7 mouse cellular contexts compared by ENCODE assay signal in the genomic region with DNA sequence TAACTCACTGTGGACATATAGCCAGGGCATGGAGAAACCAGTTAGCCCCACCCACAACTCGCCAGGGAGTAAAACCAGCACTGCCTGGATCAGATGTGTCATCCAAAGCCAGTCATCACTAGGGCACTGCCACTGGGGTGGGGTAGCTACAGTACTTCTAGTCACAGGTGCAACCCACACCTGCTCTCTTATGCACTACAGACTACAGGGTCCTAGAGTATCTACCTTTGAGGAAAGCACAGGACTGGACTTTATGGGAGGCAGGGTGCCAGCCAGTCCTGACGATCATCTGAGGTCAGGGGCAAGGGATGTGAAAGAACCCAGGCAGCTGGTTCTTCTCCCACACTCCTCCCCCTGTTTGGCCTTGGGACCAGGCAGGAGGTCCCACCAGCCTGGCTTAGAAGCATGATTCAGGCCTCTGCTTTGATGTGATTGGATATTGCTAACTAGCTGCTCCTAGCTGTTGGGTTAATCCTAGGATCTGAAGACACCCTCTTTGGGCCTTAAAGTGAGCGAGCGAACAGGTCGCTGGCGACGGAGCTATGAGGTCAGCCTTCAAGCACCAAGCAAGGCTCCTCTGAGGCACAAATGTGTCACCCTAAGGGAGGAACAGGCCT. TPM values are rescaled to one million over a fixed set of nuclear protein-coding genes. Genes with fewer than 3 reads are reported as not detected.
A peak's percentile ranks its signal among the peaks of the same experiment; 100 is the strongest.
DNase-seq lines count a peak whose midpoint lies in the region; ATAC-seq lines count a peak whose summit lies in the region.

No protein-coding gene starts in this region.

- peak overlapping the region; percentile 26; the same call in 1 of the 2 replicates for H3K9ac ChIP-seq in midbrain, embryonic 15.5 days

- ATAC-seq in erythroblast, adult 5-6 weeks (replicated peaks; ENCODE audit: low FRiP score, poor library complexity, severe bottlenecking), result peak; percentile 67
- ATAC-seq in midbrain, embryonic 15.5 days (replicated peaks), result no peak
- no peak for ATAC-seq in cerebellum, adult (ENCODE audit: insufficient number of reproducible peaks, low FRiP score, low TSS enrichment)

- H3K4me3 ChIP-seq in midbrain, embryonic 15.5 days, result peak overlapping the region; percentile 26

- H3K36me3 ChIP-seq in midbrain, embryonic 15.5 days (replicated peaks), result no peaks in the 10 kb centered on the region

- no peaks in the 10 kb centered on the region for H3K27me3 ChIP-seq in midbrain, embryonic 15.5 days (replicated peaks)

- peak; percentile 24 for DNase-seq in CD4-positive, CD25-positive, alpha-beta regulatory T cell, adult 2 months (ENCODE audit: low read depth, low spot score)
- DNase-seq in NIH3T3 (ENCODE audit: low read depth), result peak; percentile 75
- DNase-seq in heart, postnatal 4 days, result peak; percentile 50
- peak; percentile 67 for DNase-seq in liver

- H3K4me1 ChIP-seq in midbrain, embryonic 15.5 days, result peaks cover 18% of the 10 kb centered on the region

- 15% methylated on average over 7 of the region's 7 CpGs for WGBS in midbrain, embryonic 15.5 days

- no peak overlapping the region for H3K27ac ChIP-seq in midbrain, embryonic 15.5 days

- H3K9me3 ChIP-seq in midbrain, embryonic 15.5 days, result no peaks in the 10 kb centered on the region

- H3K4me2 ChIP-seq in midbrain, embryonic 15.5 days, result peak overlapping the region; percentile 45

RNA-seq across cellular contexts. Expression of gene Rnh1, which starts 4.6 kb away (rescaled TPM):
- total RNA-seq in erythroblast, adult 5-6 weeks (2015; ENCODE audit: low replicate concordance), result 11.9 and 13.8 TPM in 2 replicates
- total RNA-seq in erythroblast, adult 5-6 weeks (2017; ENCODE audit: low replicate concordance), result 15.1 and 15.7 TPM in 2 replicates
- total RNA-seq in heart, postnatal 4 days (2021), result 10 to 100 TPM; 73.9 to 84.0 TPM
- 40.6 and 44.4 TPM in 2 replicates for polyA plus RNA-seq in midbrain, embryonic 15.5 days (2015; fragmentation: Nextera tagmentation; extraction: Ambion mirVana)

RNA-seq across cellular contexts. Expression of gene Hras, which starts 25.8 kb away (rescaled TPM):
- total RNA-seq in erythroblast, adult 5-6 weeks (2015; ENCODE audit: low replicate concordance), result 3.8 and 24.9 TPM in 2 replicates
- total RNA-seq in erythroblast, adult 5-6 weeks (2017; ENCODE audit: low replicate concordance), result 11.4 and 20.8 TPM in 2 replicates
- 100 to 1,000 TPM; 105 to 119 TPM for total RNA-seq in heart, postnatal 4 days (2021)
- 181 and 195 TPM in 2 replicates for polyA plus RNA-seq in midbrain, embryonic 15.5 days (2015; fragmentation: Nextera tagmentation; extraction: Ambion mirVana)

RNA-seq across cellular contexts. Expression of gene Lrrc56, which starts 25.9 kb away (rescaled TPM):
- total RNA-seq in erythroblast, adult 5-6 weeks (2015; ENCODE audit: low replicate concordance), result 2.1 TPM in 1 of 2 replicates, not detected in the other
- 0.94 and 1.8 TPM in 2 replicates for total RNA-seq in erythroblast, adult 5-6 weeks (2017; ENCODE audit: low replicate concordance)
- 1 to 10 TPM; 4.3 to 4.5 TPM for total RNA-seq in heart, postnatal 4 days (2021)
- 12.8 and 13.8 TPM in 2 replicates for polyA plus RNA-seq in midbrain, embryonic 15.5 days (2015; fragmentation: Nextera tagmentation; extraction: Ambion mirVana)

RNA-seq across cellular contexts. Expression of gene Ptdss2, which starts 45.8 kb away (rescaled TPM):
- 123 and 158 TPM in 2 replicates for total RNA-seq in erythroblast, adult 5-6 weeks (2015; ENCODE audit: low replicate concordance)
- 153 and 164 TPM in 2 replicates for total RNA-seq in erythroblast, adult 5-6 weeks (2017; ENCODE audit: low replicate concordance)
- total RNA-seq in heart, postnatal 4 days (2021), result 10 to 100 TPM; 40.2 to 42.5 TPM
- polyA plus RNA-seq in midbrain, embryonic 15.5 days (2015; fragmentation: Nextera tagmentation; extraction: Ambion mirVana), result 83.3 and 86.2 TPM in 2 replicates

RNA-seq across cellular contexts. Expression of gene Lmntd2, which starts 45.9 kb away (rescaled TPM):
- not detected in 2 replicates for total RNA-seq in erythroblast, adult 5-6 weeks (2015; ENCODE audit: low replicate concordance)
- total RNA-seq in erythroblast, adult 5-6 weeks (2017; ENCODE audit: low replicate concordance), result 0.17 and 1.7 TPM in 2 replicates
- not detected for total RNA-seq in heart, postnatal 4 days (2021)
- polyA plus RNA-seq in midbrain, embryonic 15.5 days (2015; fragmentation: Nextera tagmentation; extraction: Ambion mirVana), result 0.87 and 1.4 TPM in 2 replicates

Comparison
In these comparisons a context has a peak if more than half of its experiments do, and no peak if none do; other contexts are left out.
1. DNase-seq: peak in every context shown above with its lines; median percentile 75 in NIH3T3; 67 in liver; 50 in heart, postnatal 4 days; 24 in CD4-positive, CD25-positive, alpha-beta regulatory T cell, adult 2 months.
2. RNA of gene Rnh1, which starts 4.6 kb away (total RNA-seq): 73.9 to 84.0 TPM in heart, postnatal 4 days; 11.9 to 15.7 TPM in erythroblast, adult 5-6 weeks; every median in the first group is over 4 times any median in the second.
3. RNA of gene Hras, which starts 25.8 kb away (total RNA-seq): 105 to 119 TPM in heart, postnatal 4 days; 3.8 to 24.9 TPM in erythroblast, adult 5-6 weeks; every median in the first group is over 4 times any median in the second.